Mouse (Mus musculus): ENCODE results near the gene Col1a1. TPM values are rescaled to one million over a fixed set of nuclear protein-coding genes. Genes with fewer than 3 reads are reported as not detected.
A peak's percentile ranks its signal among the peaks of the same experiment; 100 is the strongest.

The Col1a1 gene
- polyA plus RNA-seq, 1 experiment from 2014 or later: 905 TPM

- 29% methylated on average over 12 of the region's 16 CpGs for WGBS
- peak overlapping the region; percentile 52; the same call in 1 of the 2 replicates for H3K27ac ChIP-seq (ENCODE audit: low read depth)
- H3K9ac ChIP-seq (ENCODE audit: low read length): no peak overlapping the region
These were observed 20.2 kb upstream of the Col1a1 start for GRCm38 (mm10) chr11:94915675-94916403.

GRCm38 (mm10) chr11:94916477-94916876 lies 19.5 kb upstream of the Col1a1 start:
- H3K27me3 ChIP-seq (replicated peaks; ENCODE audit: control insufficient read depth, insufficient read depth, low read length): no peaks in the 10 kb centered on the region
- H3K4me1 ChIP-seq (replicated peaks; ENCODE audit: control insufficient read depth, insufficient read depth, low read length): peaks cover 26% of the 10 kb centered on the region
- no peaks in the 10 kb centered on the region for H3K9me3 ChIP-seq (ENCODE audit: control insufficient read depth, low read length)
- peak overlapping the region; percentile 52; the same call in 1 of the 2 replicates for H3K27ac ChIP-seq (ENCODE audit: low read depth)
- no peak overlapping the region for H3K4me3 ChIP-seq (ENCODE audit: low read depth, low read length)
- H3K36me3 ChIP-seq (ENCODE audit: control insufficient read depth, insufficient read depth, low read length): no peaks in the 10 kb centered on the region
- H3K9ac ChIP-seq (ENCODE audit: low read length): no peak overlapping the region
- WGBS: 25% methylated on average over 4 of the region's 4 CpGs
- peak; percentile 63 for DNase-seq (ENCODE audit: low spot score)
- no peak overlapping the region for H3K4me2 ChIP-seq (ENCODE audit: low read length)
- ATAC-seq (replicated peaks; ENCODE audit: low FRiP score, low TSS enrichment, low read depth): no peak; the same call in 1 of the 2 replicates

More at GRCm38 (mm10) chr11:94915675-94916403, 20.2 kb upstream of the Col1a1 start:
- H3K27me3 ChIP-seq (replicated peaks; ENCODE audit: control insufficient read depth, insufficient read depth, low read length): no peaks in the 10 kb centered on the region
- no peaks in the 10 kb centered on the region for H3K36me3 ChIP-seq (ENCODE audit: control insufficient read depth, insufficient read depth, low read length)
- H3K4me3 ChIP-seq (ENCODE audit: low read depth, low read length): no peak overlapping the region
- ATAC-seq (replicated peaks; ENCODE audit: low FRiP score, low TSS enrichment, low read depth) (no peak; the same call in 1 of the 2 replicates), DNase-seq (ENCODE audit: low spot score) (no peak)
- H3K4me2 ChIP-seq (ENCODE audit: low read length): no peak overlapping the region
- peaks cover 20% of the 10 kb centered on the region for H3K4me1 ChIP-seq (replicated peaks; ENCODE audit: control insufficient read depth, insufficient read depth, low read length)
- no peaks in the 10 kb centered on the region for H3K9me3 ChIP-seq (ENCODE audit: control insufficient read depth, low read length)

GRCm38 (mm10) chr11:94917717-94918116 lies 18.3 kb upstream of the Col1a1 start:
- no peaks in the 10 kb centered on the region for H3K27me3 ChIP-seq (replicated peaks; ENCODE audit: control insufficient read depth, insufficient read depth, low read length)
- no peak overlapping the region for H3K4me2 ChIP-seq (ENCODE audit: low read length)
- 68% methylated on average over 6 of the region's 6 CpGs for WGBS
- peak overlapping the region; percentile 23; the same call in 1 of the 2 replicates for H3K27ac ChIP-seq (ENCODE audit: low read depth)
- DNase-seq (ENCODE audit: low spot score): no peak
- no peak for ATAC-seq (replicated peaks; ENCODE audit: low FRiP score, low TSS enrichment, low read depth)
- no peaks in the 10 kb centered on the region for H3K36me3 ChIP-seq (ENCODE audit: control insufficient read depth, insufficient read depth, low read length)
- no peak overlapping the region for H3K4me3 ChIP-seq (ENCODE audit: low read depth, low read length)
- H3K9ac ChIP-seq (ENCODE audit: low read length): no peak overlapping the region
- H3K4me1 ChIP-seq (replicated peaks; ENCODE audit: control insufficient read depth, insufficient read depth, low read length): peaks cover 27% of the 10 kb centered on the region
- H3K9me3 ChIP-seq (ENCODE audit: control insufficient read depth, low read length): no peaks in the 10 kb centered on the region

DNA sequence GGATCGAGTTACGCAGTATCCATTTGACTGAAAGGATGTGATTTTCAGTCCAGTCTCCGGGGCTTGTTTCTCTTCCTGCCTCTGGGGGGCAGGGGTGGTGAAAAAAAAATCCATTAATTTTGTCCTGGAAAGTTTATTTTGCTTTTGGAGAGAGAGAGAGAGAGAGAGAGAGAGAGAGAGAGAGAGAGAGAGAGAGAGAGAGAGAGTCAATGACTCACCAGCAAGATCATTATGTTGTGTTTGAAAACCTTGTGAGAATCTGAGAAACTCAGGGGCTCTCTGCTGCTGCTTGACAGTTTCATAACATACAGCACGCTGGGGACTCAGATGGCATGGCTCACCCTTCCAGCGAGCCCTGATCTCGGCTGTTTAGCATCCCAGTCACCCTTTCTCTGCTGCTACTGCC lies 15.0 kb upstream of the Col1a1 start:
- no peak overlapping the region for H3K9ac ChIP-seq (ENCODE audit: low read length)
- DNase-seq (ENCODE audit: low spot score): no peak
- H3K4me1 ChIP-seq (replicated peaks; ENCODE audit: control insufficient read depth, insufficient read depth, low read length): peaks cover 20% of the 10 kb centered on the region
- H3K36me3 ChIP-seq (ENCODE audit: control insufficient read depth, insufficient read depth, low read length): no peaks in the 10 kb centered on the region
- 22% methylated on average over 6 of the region's 6 CpGs for WGBS
- H3K27me3 ChIP-seq (replicated peaks; ENCODE audit: control insufficient read depth, insufficient read depth, low read length): no peaks in the 10 kb centered on the region
- H3K4me2 ChIP-seq (ENCODE audit: low read length): no peak overlapping the region
- H3K9me3 ChIP-seq (ENCODE audit: control insufficient read depth, low read length): no peaks in the 10 kb centered on the region
- H3K27ac ChIP-seq (ENCODE audit: low read depth): peak overlapping the region; percentile 65; the same call in 1 of the 2 replicates
- no peak overlapping the region for H3K4me3 ChIP-seq (ENCODE audit: low read depth, low read length)
- ATAC-seq (replicated peaks; ENCODE audit: low FRiP score, low TSS enrichment, low read depth): no peak

DNA sequence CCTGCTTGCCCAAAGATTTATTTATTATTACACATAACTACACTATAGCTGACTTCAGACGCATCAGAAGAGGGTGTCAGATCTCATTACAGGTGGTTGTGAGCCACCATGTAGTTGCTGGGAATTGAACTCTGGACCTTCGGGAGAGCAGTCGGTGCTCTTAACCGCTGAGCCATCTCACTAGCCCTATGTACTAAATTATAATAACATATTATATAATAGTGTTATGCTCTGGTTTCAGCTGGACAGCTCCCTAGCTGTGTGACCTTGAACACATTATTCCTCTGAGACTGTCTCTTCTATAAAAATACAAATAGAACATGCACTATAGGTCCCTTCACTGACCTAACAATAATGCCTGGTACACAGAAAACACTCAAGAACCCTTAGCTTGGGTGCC lies 11.0 kb upstream of the Col1a1 start:
- Histone ChIP-seq H3K4me3 (ENCODE audit: low read depth, low read length) (no peak overlapping the region), H3K4me2 (ENCODE audit: low read length) (no peak overlapping the region), H3K27ac (ENCODE audit: low read depth) (no peak overlapping the region), H3K4me1 (replicated peaks; ENCODE audit: control insufficient read depth, insufficient read depth, low read length) (peaks cover 41% of the 10 kb centered on the region), H3K36me3 (ENCODE audit: control insufficient read depth, insufficient read depth, low read length) (no peaks in the 10 kb centered on the region), H3K9me3 (ENCODE audit: control insufficient read depth, low read length) (no peaks in the 10 kb centered on the region), H3K27me3 (replicated peaks; ENCODE audit: control insufficient read depth, insufficient read depth, low read length) (no peaks in the 10 kb centered on the region), H3K9ac (ENCODE audit: low read length) (no peak overlapping the region)
- 92% methylated on average over 4 of the region's 4 CpGs for WGBS
- ATAC-seq (replicated peaks; ENCODE audit: low FRiP score, low TSS enrichment, low read depth): no peak
- no peak for DNase-seq (ENCODE audit: low spot score)

GRCm38 (mm10) chr11:94926431-94926830 lies 9.6 kb upstream of the Col1a1 start:
- peak overlapping the region; percentile 98 for H3K27ac ChIP-seq (ENCODE audit: low read depth)
- no peaks in the 10 kb centered on the region for H3K27me3 ChIP-seq (replicated peaks; ENCODE audit: control insufficient read depth, insufficient read depth, low read length)
- H3K4me1 ChIP-seq (replicated peaks; ENCODE audit: control insufficient read depth, insufficient read depth, low read length): peaks cover 46% of the 10 kb centered on the region
- no peak overlapping the region for H3K4me3 ChIP-seq (ENCODE audit: low read depth, low read length)
- no peaks in the 10 kb centered on the region for H3K36me3 ChIP-seq (ENCODE audit: control insufficient read depth, insufficient read depth, low read length)
- no peak for ATAC-seq (replicated peaks; ENCODE audit: low FRiP score, low TSS enrichment, low read depth)
- no peak for DNase-seq (ENCODE audit: low spot score)
- WGBS: 45% methylated on average over 11 of the region's 11 CpGs
- no peak overlapping the region for H3K9ac ChIP-seq (ENCODE audit: low read length)
- H3K9me3 ChIP-seq (ENCODE audit: control insufficient read depth, low read length): no peaks in the 10 kb centered on the region
- no peak overlapping the region for H3K4me2 ChIP-seq (ENCODE audit: low read length)

DNA sequence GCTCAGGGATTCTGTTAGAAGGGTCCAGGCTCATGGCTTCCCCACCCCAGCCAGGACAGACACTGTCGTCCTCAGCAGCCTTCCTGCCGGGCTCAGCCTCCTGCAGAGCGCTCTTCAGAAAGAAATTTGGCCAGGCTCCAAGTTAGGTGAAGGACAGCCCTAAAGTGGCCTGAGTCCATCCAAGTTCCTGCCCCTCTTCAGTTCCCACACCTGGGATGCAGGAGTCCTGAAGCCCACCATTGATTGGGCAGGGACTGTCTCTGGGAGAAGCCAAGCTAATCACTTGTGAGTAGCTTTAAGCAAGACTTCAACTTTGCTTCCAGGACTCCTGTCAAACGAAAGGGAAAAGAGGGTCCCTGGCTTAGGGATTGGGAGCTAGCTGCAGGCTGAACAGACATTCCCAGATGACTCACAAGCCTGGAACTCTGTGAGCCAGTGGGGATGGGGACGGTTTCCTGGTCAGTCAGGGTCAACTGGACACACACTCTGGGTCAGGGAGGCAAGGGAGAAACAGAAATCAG lies 8.2 kb upstream of the Col1a1 start:
- DNase-seq (ENCODE audit: low spot score) (no peak), ATAC-seq (replicated peaks; ENCODE audit: low FRiP score, low TSS enrichment, low read depth) (no peak)
- Histone ChIP-seq H3K4me3 (ENCODE audit: low read depth, low read length) (no peak overlapping the region), H3K36me3 (ENCODE audit: control insufficient read depth, insufficient read depth, low read length) (no peaks in the 10 kb centered on the region), H3K9me3 (ENCODE audit: control insufficient read depth, low read length) (no peaks in the 10 kb centered on the region), H3K27me3 (replicated peaks; ENCODE audit: control insufficient read depth, insufficient read depth, low read length) (no peaks in the 10 kb centered on the region), H3K4me2 (ENCODE audit: low read length) (0 out of 2 replicates have a peak overlapping the region, but pooled peaks have one; percentile 42), H3K4me1 (replicated peaks; ENCODE audit: control insufficient read depth, insufficient read depth, low read length) (peaks cover 44% of the 10 kb centered on the region), H3K9ac (ENCODE audit: low read length) (0 out of 2 replicates have a peak overlapping the region, but pooled peaks have one; percentile 5), H3K27ac (ENCODE audit: low read depth) (peak overlapping the region; percentile 98)
- WGBS: 12% methylated on average over 5 of the region's 5 CpGs

DNA sequence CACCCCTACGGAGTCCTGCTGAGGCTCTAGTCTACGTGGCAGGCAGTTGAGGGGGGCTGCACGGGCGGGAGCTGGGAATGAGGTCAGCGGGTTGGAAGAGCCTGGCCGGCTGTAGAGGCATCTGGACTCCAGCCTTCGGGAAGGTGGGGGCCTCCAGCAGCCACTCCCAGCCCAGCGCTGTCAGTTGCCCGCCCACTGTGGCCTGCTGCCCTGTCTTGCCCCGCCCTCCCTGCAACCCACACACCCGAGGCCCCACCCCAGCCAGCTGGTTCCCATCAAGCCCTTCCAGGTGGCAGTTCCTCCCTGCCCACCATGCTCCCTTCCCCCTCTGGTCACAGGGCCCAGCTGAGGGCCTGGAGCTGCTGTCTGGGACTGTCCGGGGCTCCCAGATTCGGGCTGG lies 7.2 kb upstream of the Col1a1 start:
- Histone ChIP-seq H3K27ac (ENCODE audit: low read depth) (peak overlapping the region; percentile 98), H3K4me2 (ENCODE audit: low read length) (peak overlapping the region; percentile 42), H3K4me1 (replicated peaks; ENCODE audit: control insufficient read depth, insufficient read depth, low read length) (peaks cover 51% of the 10 kb centered on the region), H3K36me3 (ENCODE audit: control insufficient read depth, insufficient read depth, low read length) (no peaks in the 10 kb centered on the region), H3K9ac (ENCODE audit: low read length) (no peak overlapping the region), H3K4me3 (ENCODE audit: low read depth, low read length) (no peak overlapping the region; the same call in 1 of the 2 replicates), H3K9me3 (ENCODE audit: control insufficient read depth, low read length) (no peaks in the 10 kb centered on the region), H3K27me3 (replicated peaks; ENCODE audit: control insufficient read depth, insufficient read depth, low read length) (no peaks in the 10 kb centered on the region)
- ATAC-seq (replicated peaks; ENCODE audit: low FRiP score, low TSS enrichment, low read depth) (peak; percentile 89), DNase-seq (ENCODE audit: low spot score) (peak; percentile 95)
- WGBS: 3% methylated on average over 11 of the region's 13 CpGs

Measured in intestine, embryonic 14.5 days (tissue).